Mouse (Mus musculus): Measurements from ENCODE around the gene Fgd6. TPM values are rescaled to one million over a fixed set of nuclear protein-coding genes. Genes with fewer than 3 reads are reported as not detected.

The Fgd6 gene
- total and polyA plus RNA-seq, 3 experiments: 1.4 to 28.3 (median 7.5) TPM

GRCm38 (mm10) chr10:94116781-94117340, 81.1 kb downstream of the Fgd6 start:
- TF ChIP-seq CTCF (IDR thresholded peaks at IDR 0.05; ENCODE audit: low read depth, low read length) (no peak), GATA1 (IDR thresholded peaks at IDR 0.05; ENCODE audit: borderline replicate concordance, low read length) (no peak), TAL1 (conservative IDR thresholded peaks at IDR 0.05; ENCODE audit: low read depth, low read length) (no peak), POLR2AphosphoS5 (IDR thresholded peaks at IDR 0.05; ENCODE audit: insufficient replicate concordance, low read depth, low read length) (no peak), GATA2 (IDR thresholded peaks at IDR 0.05; ENCODE audit: borderline replicate concordance, low read depth, low read length) (no peak)
- peaks cover 60% of the 10 kb centered on the region for H3K36me3 ChIP-seq (replicated peaks)
- DNase-seq (ENCODE audit: low spot score) (no peak), ATAC-seq (ENCODE audit: extremely low read depth, insufficient number of reproducible peaks, low FRiP score, poor library complexity, severe bottlenecking) (no peak)
- H3K9me3 ChIP-seq (replicated peaks): no peaks in the 10 kb centered on the region
- H3K4me1 ChIP-seq (ENCODE audit: insufficient read depth, low read depth, low read length): peaks cover 8% of the 10 kb centered on the region
- no peak overlapping the region for H3K4me3 ChIP-seq (ENCODE audit: low read depth, low read length)
- H3K27me3 ChIP-seq (ENCODE audit: insufficient read depth, low read length): no peaks in the 10 kb centered on the region

GRCm38 (mm10) chr10:94117916-94118315, 82.1 kb downstream of the Fgd6 start:
- H3K4me3 ChIP-seq (ENCODE audit: low read depth, low read length): no peak overlapping the region
- no peak for DNase-seq (ENCODE audit: low spot score)
- H3K27me3 ChIP-seq (ENCODE audit: insufficient read depth, low read length): no peaks in the 10 kb centered on the region
- ATAC-seq (ENCODE audit: extremely low read depth, insufficient number of reproducible peaks, low FRiP score, poor library complexity, severe bottlenecking): no peak
- H3K36me3 ChIP-seq (replicated peaks): peaks cover 57% of the 10 kb centered on the region
- TF ChIP-seq TAL1 (conservative IDR thresholded peaks at IDR 0.05; ENCODE audit: low read depth, low read length): no peak
- TF ChIP-seq GATA1 (IDR thresholded peaks at IDR 0.05; ENCODE audit: borderline replicate concordance, low read length): no peak
- no peak for TF ChIP-seq CTCF (IDR thresholded peaks at IDR 0.05; ENCODE audit: low read depth, low read length)
- no peak for TF ChIP-seq POLR2AphosphoS5 (IDR thresholded peaks at IDR 0.05; ENCODE audit: insufficient replicate concordance, low read depth, low read length)
- no peak for TF ChIP-seq GATA2 (IDR thresholded peaks at IDR 0.05; ENCODE audit: borderline replicate concordance, low read depth, low read length)
- H3K9me3 ChIP-seq (replicated peaks): no peaks in the 10 kb centered on the region
- peaks cover 12% of the 10 kb centered on the region for H3K4me1 ChIP-seq (ENCODE audit: insufficient read depth, low read depth, low read length)

- no peak for ATAC-seq (ENCODE audit: extremely low read depth, insufficient number of reproducible peaks, low FRiP score, poor library complexity, severe bottlenecking)
- H3K9me3 ChIP-seq (replicated peaks): no peaks in the 10 kb centered on the region
- no peak for DNase-seq (ENCODE audit: low spot score)
- TF ChIP-seq GATA1 (IDR thresholded peaks at IDR 0.05; ENCODE audit: borderline replicate concordance, low read length) (no peak), CTCF (IDR thresholded peaks at IDR 0.05; ENCODE audit: low read depth, low read length) (no peak), GATA2 (IDR thresholded peaks at IDR 0.05; ENCODE audit: borderline replicate concordance, low read depth, low read length) (no peak), POLR2AphosphoS5 (IDR thresholded peaks at IDR 0.05; ENCODE audit: insufficient replicate concordance, low read depth, low read length) (no peak), TAL1 (conservative IDR thresholded peaks at IDR 0.05; ENCODE audit: low read depth, low read length) (no peak)
- H3K4me1 ChIP-seq (ENCODE audit: insufficient read depth, low read depth, low read length): peaks cover 15% of the 10 kb centered on the region
- H3K27me3 ChIP-seq (ENCODE audit: insufficient read depth, low read length): no peaks in the 10 kb centered on the region
- no peak overlapping the region for H3K4me3 ChIP-seq (ENCODE audit: low read depth, low read length)
- H3K36me3 ChIP-seq (replicated peaks): peaks cover 67% of the 10 kb centered on the region
Observed at GRCm38 (mm10) chr10:94118993-94119392, 83.2 kb downstream of the Fgd6 start.

GRCm38 (mm10) chr10:94120676-94121075, 84.9 kb downstream of the Fgd6 start:
- DNase-seq (ENCODE audit: low spot score): no peak
- ATAC-seq (ENCODE audit: extremely low read depth, insufficient number of reproducible peaks, low FRiP score, poor library complexity, severe bottlenecking): no peak
- peaks cover 10% of the 10 kb centered on the region; the same call in 1 of the 2 replicates for H3K4me1 ChIP-seq (ENCODE audit: insufficient read depth, low read depth, low read length)
- H3K27me3 ChIP-seq (ENCODE audit: insufficient read depth, low read length): no peaks in the 10 kb centered on the region
- H3K36me3 ChIP-seq (replicated peaks): peaks cover 76% of the 10 kb centered on the region
- H3K9me3 ChIP-seq (replicated peaks): no peaks in the 10 kb centered on the region
- H3K4me3 ChIP-seq (ENCODE audit: low read depth, low read length): no peak overlapping the region
- TF ChIP-seq GATA1 (IDR thresholded peaks at IDR 0.05; ENCODE audit: borderline replicate concordance, low read length) (no peak), GATA2 (IDR thresholded peaks at IDR 0.05; ENCODE audit: borderline replicate concordance, low read depth, low read length) (no peak), POLR2AphosphoS5 (IDR thresholded peaks at IDR 0.05; ENCODE audit: insufficient replicate concordance, low read depth, low read length) (no peak)

GRCm38 (mm10) chr10:94122595-94122994, 86.8 kb downstream of the Fgd6 start:
- no peak for ATAC-seq (ENCODE audit: extremely low read depth, insufficient number of reproducible peaks, low FRiP score, poor library complexity, severe bottlenecking)
- TF ChIP-seq GATA1 (IDR thresholded peaks at IDR 0.05; ENCODE audit: borderline replicate concordance, low read length) (no peak), CTCF (IDR thresholded peaks at IDR 0.05; ENCODE audit: low read depth, low read length) (no peak), GATA2 (IDR thresholded peaks at IDR 0.05; ENCODE audit: borderline replicate concordance, low read depth, low read length) (no peak), POLR2AphosphoS5 (IDR thresholded peaks at IDR 0.05; ENCODE audit: insufficient replicate concordance, low read depth, low read length) (no peak), TAL1 (conservative IDR thresholded peaks at IDR 0.05; ENCODE audit: low read depth, low read length) (no peak)
- Histone ChIP-seq H3K27me3 (ENCODE audit: insufficient read depth, low read length) (no peaks in the 10 kb centered on the region), H3K9me3 (replicated peaks) (no peaks in the 10 kb centered on the region), H3K4me1 (ENCODE audit: insufficient read depth, low read depth, low read length) (peaks cover 7% of the 10 kb centered on the region; the same call in 1 of the 2 replicates), H3K4me3 (ENCODE audit: low read depth, low read length) (no peak overlapping the region), H3K36me3 (replicated peaks) (peaks cover 83% of the 10 kb centered on the region)
- no peak for DNase-seq (ENCODE audit: low spot score)

GRCm38 (mm10) chr10:94123581-94123980, 87.8 kb downstream of the Fgd6 start:
- TF ChIP-seq CTCF (IDR thresholded peaks at IDR 0.05; ENCODE audit: low read depth, low read length): no peak
- no peak for TF ChIP-seq POLR2AphosphoS5 (IDR thresholded peaks at IDR 0.05; ENCODE audit: insufficient replicate concordance, low read depth, low read length)
- no peak for TF ChIP-seq TAL1 (conservative IDR thresholded peaks at IDR 0.05; ENCODE audit: low read depth, low read length)
- TF ChIP-seq GATA2 (IDR thresholded peaks at IDR 0.05; ENCODE audit: borderline replicate concordance, low read depth, low read length): no peak
- no peak for TF ChIP-seq GATA1 (IDR thresholded peaks at IDR 0.05; ENCODE audit: borderline replicate concordance, low read length)
- peaks cover 80% of the 10 kb centered on the region for H3K36me3 ChIP-seq (replicated peaks)
- ATAC-seq (ENCODE audit: extremely low read depth, insufficient number of reproducible peaks, low FRiP score, poor library complexity, severe bottlenecking) (no peak), DNase-seq (ENCODE audit: low spot score) (no peak)
- no peaks in the 10 kb centered on the region for H3K9me3 ChIP-seq (replicated peaks)
- peaks cover 7% of the 10 kb centered on the region; the same call in 1 of the 2 replicates for H3K4me1 ChIP-seq (ENCODE audit: insufficient read depth, low read depth, low read length)
- H3K4me3 ChIP-seq (ENCODE audit: low read depth, low read length): no peak overlapping the region
- H3K27me3 ChIP-seq (ENCODE audit: insufficient read depth, low read length): no peaks in the 10 kb centered on the region

Measured in G1E (cell line).